Mouse (Mus musculus) heart, embryonic 10.5 days (tissue): Measurements from ENCODE around the gene Jazf1. TPM values are rescaled to one million over a fixed set of nuclear protein-coding genes. Genes with fewer than 3 reads are reported as not detected.

Experiments
- DNase-seq: peaks from one replicate; pipeline ENCODE4 v3.0.0-alpha.2; 2017; ENCODE audit warnings: low spot score
- H3K27ac ChIP-seq: fragments of 300-500 bp; sonication (generic); 2 replicates; pipeline ENCODE4 v1.5.1; 2016; ENCODE audit warnings: mild to moderate bottlenecking
- H3K27me3 ChIP-seq: fragments of 300-500 bp; sonication (generic); 2 replicates; pipeline ENCODE4 v1.6.1; 2016; ENCODE audit warnings: mild to moderate bottlenecking; ENCODE audit not compliant: poor library complexity, insufficient read depth, severe bottlenecking
- H3K36me3 ChIP-seq: fragments of 300-500 bp; sonication (generic); 2 replicates; pipeline ENCODE4 v1.6.1; 2016; ENCODE audit warnings: mild to moderate bottlenecking, moderate library complexity
- H3K4me1 ChIP-seq: fragments of 300-500 bp; sonication (generic); 2 replicates; pipeline ENCODE4 v1.6.1; 2016; ENCODE audit warnings: mild to moderate bottlenecking
- H3K4me3 ChIP-seq: fragments of 300-500 bp; sonication (generic); 2 replicates; pipeline ENCODE4 v1.5.1; 2016; ENCODE audit warnings: mild to moderate bottlenecking, moderate library complexity
- H3K9me3 ChIP-seq: fragments of 300-500 bp; sonication (generic); 2 replicates; pipeline ENCODE4 v1.6.1; 2016; ENCODE audit warnings: mild to moderate bottlenecking, moderate library complexity
- WGBS: fragments of 180-500 bp; shearing (Covaris S2); methylation state at CpG from one replicate; pipeline ENCODE4 v1.1.7; 2016; 5-methylcytosine and 5-hydroxymethylcytosine counted together
- polyA plus RNA-seq: library from polyadenylated mRNA; unstranded; fragments of >200 nt; fragmentation: Nextera tagmentation; extraction: Ambion mirVana; gene quantifications from 2 replicates; pipeline ENCODE4 v1.2.1, GENCODE M21; 2016

Jazf1 gene
- 6.4 and 9.4 TPM in 2 replicates for polyA plus RNA-seq

DNA sequence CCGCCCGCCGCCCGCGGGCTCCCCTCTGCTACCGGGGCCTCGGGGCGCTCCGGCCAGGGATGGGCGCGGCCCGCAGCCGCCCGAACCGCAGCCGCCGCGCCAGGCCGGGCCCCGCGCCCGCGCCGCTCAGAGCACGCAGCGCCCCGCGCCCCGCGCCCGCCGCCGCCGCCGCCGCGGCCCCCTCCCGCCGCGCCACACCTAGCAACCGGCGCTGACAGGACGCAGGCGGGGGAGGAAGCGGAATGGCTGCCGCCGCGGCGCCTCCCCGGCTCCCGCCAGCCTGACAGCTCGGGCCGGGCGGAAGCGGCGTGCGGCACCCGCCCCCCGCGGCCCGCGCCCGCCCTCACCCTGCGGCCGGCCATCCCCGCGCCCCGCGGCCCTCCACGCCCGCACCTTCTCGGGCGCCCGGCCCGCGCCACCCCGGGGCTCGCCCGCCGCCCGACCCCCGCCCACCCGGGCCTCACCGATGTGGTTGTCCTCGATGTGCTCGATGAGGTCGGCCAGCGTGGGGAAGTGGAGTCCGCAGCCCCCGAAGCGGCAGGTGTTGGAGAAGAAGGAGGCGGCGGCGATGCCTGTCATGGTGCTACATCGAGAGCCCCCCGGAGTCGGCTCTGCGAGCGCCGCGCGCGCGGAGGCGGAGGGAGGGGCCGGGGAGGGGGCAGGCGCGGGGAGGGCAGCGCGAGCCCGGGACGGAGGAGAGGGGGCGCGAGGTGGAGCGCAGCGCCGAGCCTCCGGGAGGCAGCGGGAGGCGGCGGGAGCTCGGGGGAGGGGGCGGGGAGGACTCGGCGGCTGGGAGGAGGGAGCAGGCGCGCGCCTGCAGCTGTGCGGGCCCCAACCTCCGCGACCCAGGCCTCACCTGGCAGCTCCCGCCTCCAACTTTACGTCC is at the start of gene Jazf1:
Jazf1 (minus strand) TSS at position 643 of the 886 bp plus-strand sequence.
- no peaks in the 10 kb centered on the region for H3K36me3 ChIP-seq
- WGBS = 8% methylated on average over 123 of the region's 133 CpGs
- no peak for DNase-seq
- H3K27ac ChIP-seq = peak within 1 kb of the TSS; percentile 91
- H3K27me3 ChIP-seq = peaks cover 52% of the 10 kb centered on the region
- H3K4me1 ChIP-seq = peaks cover 25% of the 10 kb centered on the region
- no peaks in the 10 kb centered on the region for H3K9me3 ChIP-seq
- peak within 1 kb of the TSS; percentile 92 for H3K4me3 ChIP-seq

DNA sequence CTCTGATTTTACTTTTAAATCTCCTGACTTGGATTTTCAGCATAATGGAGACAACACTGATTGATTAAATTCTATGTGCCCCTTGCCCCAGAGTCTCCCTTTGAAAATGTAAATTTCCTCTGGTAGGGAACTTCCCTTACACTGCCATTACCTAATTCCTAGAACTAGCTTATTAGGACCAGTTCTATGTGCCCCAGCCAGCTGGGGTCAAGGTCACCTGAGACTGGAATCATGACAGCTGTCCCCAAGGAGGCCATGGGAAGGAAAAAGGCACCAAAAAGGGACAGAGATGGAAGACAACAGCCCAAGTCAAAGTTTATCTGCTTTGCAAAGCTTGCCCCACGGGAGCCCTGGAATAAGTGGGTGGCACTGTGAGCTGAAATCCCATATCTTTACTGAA is 49.4 kb upstream of the Jazf1 start:
- WGBS = 26% methylated on average over 1 of the region's 1 CpGs
- peaks cover 4% of the 10 kb centered on the region; the same call in 1 of the 2 replicates for H3K4me1 ChIP-seq

DNA sequence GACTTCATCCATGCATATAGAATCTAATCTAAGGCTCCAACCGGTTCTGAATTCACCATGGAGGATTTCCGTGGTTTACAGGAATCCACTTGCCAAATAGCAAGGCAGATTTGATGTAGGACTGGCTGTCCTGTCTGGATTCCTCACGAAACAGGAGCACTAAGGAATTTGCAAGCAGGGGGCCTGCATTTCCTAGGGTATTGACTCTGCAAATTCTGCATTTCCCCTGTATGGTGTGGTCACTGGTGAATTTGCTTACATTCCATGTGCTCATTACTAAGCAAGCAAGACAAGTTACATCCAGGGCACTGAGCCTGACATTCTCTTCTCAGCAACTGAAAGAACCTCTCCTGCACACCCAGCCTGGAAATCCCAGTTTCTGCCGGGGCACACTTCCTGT is 18.4 kb upstream of the Jazf1 start:
- no peak for DNase-seq
- no peaks in the 10 kb centered on the region for H3K4me1 ChIP-seq
- WGBS = 46% methylated on average over 4 of the region's 4 CpGs
- H3K36me3 ChIP-seq = no peaks in the 10 kb centered on the region
- H3K4me3 ChIP-seq = no peak overlapping the region
- no peaks in the 10 kb centered on the region for H3K27me3 ChIP-seq
- no peak overlapping the region for H3K27ac ChIP-seq
- no peaks in the 10 kb centered on the region for H3K9me3 ChIP-seq

More for the DNA sequence above, 49.4 kb upstream of the Jazf1 start:
- Histone ChIP-seq H3K27ac (peak overlapping the region; percentile 29; the same call in 1 of the 2 replicates), H3K36me3 (no peaks in the 10 kb centered on the region), H3K4me3 (no peak overlapping the region), H3K27me3 (no peaks in the 10 kb centered on the region), H3K9me3 (no peaks in the 10 kb centered on the region)
- no peak for DNase-seq

DNA sequence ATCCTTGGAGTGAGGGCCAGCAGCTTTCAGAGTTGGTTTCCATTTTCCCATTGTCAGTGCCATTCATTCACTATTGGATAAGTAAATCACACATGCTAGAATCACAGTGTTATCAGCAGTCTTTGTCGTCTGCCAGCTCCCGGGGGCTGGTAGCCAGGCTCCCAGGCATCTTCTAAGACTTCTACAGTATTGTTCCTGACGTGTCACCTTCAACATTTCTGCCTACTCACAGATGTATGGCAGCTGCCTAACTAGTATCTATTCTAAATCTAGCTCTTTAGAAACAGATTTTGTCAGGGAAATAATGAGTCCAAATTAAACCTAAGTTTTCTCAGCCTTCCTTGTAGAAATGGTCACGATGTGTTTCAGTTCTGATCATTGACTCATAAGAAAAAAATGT is 12.8 kb upstream of the Jazf1 start:
- 49% methylated on average over 4 of the region's 4 CpGs for WGBS
- no peak for DNase-seq
- Histone ChIP-seq H3K36me3 (no peaks in the 10 kb centered on the region), H3K4me1 (no peaks in the 10 kb centered on the region), H3K27ac (no peak overlapping the region), H3K27me3 (0 out of 2 replicates have a peak, but pooled peaks cover 3% of the 10 kb centered on the region), H3K4me3 (no peak overlapping the region), H3K9me3 (no peaks in the 10 kb centered on the region)

DNA sequence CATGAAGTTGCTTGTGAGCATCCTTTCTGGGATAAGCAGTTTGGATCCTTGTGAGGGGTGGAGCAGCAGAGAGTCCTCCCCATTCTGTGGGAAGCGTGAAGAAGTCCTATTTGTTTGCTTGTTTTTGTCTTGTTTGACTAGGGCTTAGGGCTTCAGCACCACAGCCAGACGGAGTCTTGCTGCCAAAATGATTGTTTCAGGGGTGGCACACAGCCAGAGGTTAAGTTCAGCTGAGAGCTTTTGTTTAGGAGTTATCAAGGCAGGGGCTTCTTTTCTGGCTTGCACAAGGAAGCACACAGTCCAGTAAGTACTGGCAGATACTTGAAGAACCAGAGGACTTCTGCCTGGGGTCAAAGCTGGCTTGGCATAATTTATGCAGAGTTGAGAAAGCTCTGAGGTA is 10.2 kb upstream of the Jazf1 start:
- Histone ChIP-seq H3K27me3 (0 out of 2 replicates have a peak, but pooled peaks cover 3% of the 10 kb centered on the region), H3K36me3 (no peaks in the 10 kb centered on the region), H3K4me3 (no peak overlapping the region), H3K4me1 (no peaks in the 10 kb centered on the region), H3K9me3 (no peaks in the 10 kb centered on the region), H3K27ac (no peak overlapping the region)
- no peak for DNase-seq
- WGBS = 37% methylated on average over 2 of the region's 2 CpGs

DNA sequence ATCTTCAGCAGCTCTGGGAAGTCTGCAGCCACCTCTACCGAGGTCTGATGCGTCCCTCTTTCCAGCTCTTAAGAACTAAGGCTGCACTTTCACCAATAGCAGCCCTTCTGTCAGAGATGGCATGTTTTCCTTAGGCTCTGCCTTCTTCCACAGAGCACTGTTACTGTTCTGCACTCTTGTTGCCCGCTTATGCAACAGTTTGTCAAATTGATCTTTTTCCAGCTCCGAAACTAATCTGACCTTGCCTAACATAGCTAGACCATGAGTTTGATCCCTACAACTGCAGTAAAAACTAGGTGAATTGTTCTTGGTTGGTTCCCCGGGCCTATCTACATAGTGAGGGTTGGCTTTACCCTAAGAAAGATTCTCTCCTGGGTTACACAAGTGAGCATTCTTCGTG is 3.3 kb upstream of the Jazf1 start:
- peaks cover 34% of the 10 kb centered on the region for H3K27me3 ChIP-seq
- no peaks in the 10 kb centered on the region for H3K9me3 ChIP-seq
- H3K27ac ChIP-seq = no peak overlapping the region
- H3K4me3 ChIP-seq = no peak overlapping the region
- peaks cover 25% of the 10 kb centered on the region for H3K4me1 ChIP-seq
- 80% methylated on average over 6 of the region's 6 CpGs for WGBS
- no peaks in the 10 kb centered on the region for H3K36me3 ChIP-seq
- no peak for DNase-seq

DNA sequence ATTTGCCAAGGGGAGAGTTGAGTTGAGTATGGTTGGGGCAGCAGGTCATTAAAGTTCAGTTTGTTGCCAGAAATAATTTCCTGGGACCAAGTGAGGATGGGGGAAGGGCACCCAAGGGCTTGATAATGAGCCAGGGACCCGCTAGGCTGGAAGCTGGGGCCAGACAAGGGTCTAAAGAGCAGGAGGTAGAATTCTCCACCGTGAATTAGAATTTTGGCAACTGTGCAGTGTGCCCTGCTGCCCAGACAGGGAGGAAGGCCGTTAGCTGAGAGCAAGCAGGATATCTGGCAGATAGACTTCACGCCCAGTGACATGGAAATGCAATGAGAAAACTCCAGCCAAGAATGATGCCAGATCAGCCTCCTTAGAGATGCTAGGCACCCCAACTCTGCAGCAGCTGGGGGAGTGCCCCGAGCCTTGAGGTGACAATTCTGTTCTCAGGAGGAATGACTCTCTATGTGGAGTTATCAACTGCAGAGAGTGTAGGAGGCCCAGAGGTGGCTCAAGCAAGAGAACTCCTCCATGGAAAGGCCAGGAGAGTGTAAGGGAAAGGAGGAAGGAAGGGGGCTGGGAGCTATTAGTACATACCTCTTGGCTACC is 1.6 kb upstream of the Jazf1 start:
- H3K4me1 ChIP-seq = peaks cover 25% of the 10 kb centered on the region
- WGBS = 21% methylated on average over 5 of the region's 5 CpGs
- DNase-seq = no peak
- peaks cover 42% of the 10 kb centered on the region for H3K27me3 ChIP-seq
- H3K4me3 ChIP-seq = no peak overlapping the region; the same call in 1 of the 2 replicates
- no peaks in the 10 kb centered on the region for H3K9me3 ChIP-seq
- no peaks in the 10 kb centered on the region for H3K36me3 ChIP-seq
- no peak overlapping the region for H3K27ac ChIP-seq

DNA sequence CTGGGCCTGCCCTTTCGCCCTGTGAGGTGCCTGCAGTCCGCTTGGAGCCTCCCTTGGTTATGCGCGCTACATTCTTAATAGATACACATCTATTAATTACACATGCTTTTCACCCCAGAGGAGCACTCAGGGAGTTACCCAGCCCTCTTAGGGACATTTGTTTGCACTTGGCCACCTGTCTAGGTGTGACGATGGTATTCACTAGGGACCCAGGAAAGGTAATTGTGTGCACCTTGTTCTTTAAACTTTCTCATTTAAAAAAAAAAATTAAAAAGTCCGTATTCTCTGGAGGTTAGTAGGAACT is 396 bp upstream of the Jazf1 start:
- H3K27me3 ChIP-seq = peaks cover 49% of the 10 kb centered on the region
- H3K4me3 ChIP-seq = peak overlapping the region; percentile 92
- peaks cover 25% of the 10 kb centered on the region for H3K4me1 ChIP-seq
- H3K9me3 ChIP-seq = no peaks in the 10 kb centered on the region
- 4% methylated on average over 6 of the region's 6 CpGs for WGBS
- no peak for DNase-seq
- no peaks in the 10 kb centered on the region for H3K36me3 ChIP-seq
- peak overlapping the region; percentile 91 for H3K27ac ChIP-seq

DNA sequence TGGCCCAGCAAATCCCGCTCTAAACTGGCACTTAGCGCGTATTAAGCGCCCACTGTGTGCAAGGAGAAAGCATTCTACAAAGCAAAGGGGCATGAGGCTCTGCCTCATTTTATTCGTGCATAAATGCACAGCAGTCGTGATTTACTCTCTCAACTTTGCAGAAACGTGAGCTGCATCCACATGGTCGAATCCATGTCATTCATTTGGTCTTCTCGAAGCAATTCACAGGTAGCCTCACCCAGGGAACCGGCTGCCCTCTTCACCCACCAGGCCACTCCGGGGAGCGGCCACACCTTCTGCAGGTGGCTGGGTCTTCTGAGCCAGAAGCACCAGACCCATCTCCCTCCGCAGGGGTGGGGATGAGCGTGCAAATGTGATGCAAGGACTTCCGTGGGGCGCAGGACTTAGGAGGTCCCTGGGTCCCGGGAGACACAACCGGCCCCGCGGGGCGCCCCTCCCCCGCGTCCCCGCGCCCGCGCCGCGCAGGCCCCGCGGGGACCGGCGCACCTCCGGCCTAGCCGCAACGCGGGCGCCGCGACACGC is 914 bp downstream of the Jazf1 start:
- Histone ChIP-seq H3K27me3 (peaks cover 52% of the 10 kb centered on the region), H3K27ac (peak overlapping the region; percentile 91), H3K36me3 (no peaks in the 10 kb centered on the region), H3K9me3 (no peaks in the 10 kb centered on the region), H3K4me1 (peaks cover 25% of the 10 kb centered on the region), H3K4me3 (peak overlapping the region; percentile 92)
- no peak for DNase-seq
- 8% methylated on average over 41 of the region's 41 CpGs for WGBS

DNA sequence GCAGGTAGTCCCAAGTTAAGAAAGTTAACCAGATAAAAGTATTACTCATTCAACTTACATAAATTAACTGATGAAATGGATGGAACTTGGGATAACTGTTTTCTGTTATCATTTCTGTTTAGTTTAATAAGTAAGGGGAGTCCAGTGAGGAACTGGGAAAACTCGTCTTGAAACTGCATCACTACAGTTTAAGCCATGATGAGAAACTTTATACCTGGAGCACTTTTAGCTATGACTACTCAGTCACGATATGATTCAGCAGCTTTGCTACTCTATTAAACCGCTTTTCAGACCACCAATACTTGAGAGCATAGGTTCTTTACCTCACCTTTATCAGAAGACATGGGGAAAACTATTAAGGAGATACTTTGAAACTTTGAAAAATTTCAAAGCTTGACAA is 1.5 kb downstream of the Jazf1 start:
- WGBS = 68% methylated on average over 3 of the region's 3 CpGs
- Histone ChIP-seq H3K4me3 (peak overlapping the region; percentile 92), H3K36me3 (no peaks in the 10 kb centered on the region), H3K27ac (no peak overlapping the region), H3K9me3 (no peaks in the 10 kb centered on the region), H3K4me1 (peaks cover 28% of the 10 kb centered on the region), H3K27me3 (peaks cover 46% of the 10 kb centered on the region)
- no peak for DNase-seq

DNA sequence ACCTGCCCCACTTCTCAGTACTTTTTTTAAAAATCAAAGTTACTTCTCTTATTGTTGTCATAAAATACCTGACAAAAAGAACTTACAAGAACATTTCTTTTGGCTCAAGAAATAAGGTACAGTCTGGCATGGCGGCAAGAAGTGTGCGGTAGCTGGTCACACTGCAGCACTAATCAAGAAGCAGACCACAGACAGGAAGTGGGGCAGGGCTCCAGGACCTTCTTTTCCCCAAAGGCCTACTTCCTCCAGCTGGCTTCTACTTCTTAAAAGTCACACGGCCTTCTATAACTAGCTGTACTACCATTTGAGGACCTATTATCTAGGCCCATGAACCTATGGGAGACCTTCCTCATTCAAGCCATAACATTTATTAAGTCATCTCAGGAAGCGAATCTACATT is 4.4 kb downstream of the Jazf1 start:
- no peaks in the 10 kb centered on the region for H3K9me3 ChIP-seq
- no peak for DNase-seq
- no peak overlapping the region for H3K27ac ChIP-seq
- H3K4me1 ChIP-seq = peaks cover 19% of the 10 kb centered on the region
- no peaks in the 10 kb centered on the region for H3K36me3 ChIP-seq
- 84% methylated on average over 4 of the region's 4 CpGs for WGBS
- H3K4me3 ChIP-seq = no peak overlapping the region
- peaks cover 50% of the 10 kb centered on the region for H3K27me3 ChIP-seq

DNA sequence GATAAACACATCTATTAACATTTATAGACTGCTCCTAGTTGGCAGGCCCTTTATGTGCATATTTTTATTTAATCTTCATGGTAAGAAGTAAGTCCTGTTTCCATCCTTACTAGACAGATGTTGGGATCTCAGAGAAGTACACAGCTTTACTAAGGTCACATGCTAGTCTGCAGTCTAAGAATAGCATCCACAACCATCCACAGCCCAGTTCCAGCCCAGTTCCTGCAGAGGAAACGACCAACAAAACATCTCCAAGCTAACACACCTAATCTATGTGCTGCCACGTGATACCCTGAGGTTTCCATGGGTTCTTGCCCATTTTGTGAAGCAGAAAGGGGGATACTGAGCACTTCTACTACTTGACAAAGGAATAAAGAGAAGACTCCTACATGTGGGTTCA is 13.5 kb downstream of the Jazf1 start:
- H3K9me3 ChIP-seq = no peaks in the 10 kb centered on the region
- 20% methylated on average over 2 of the region's 2 CpGs for WGBS
- DNase-seq = no peak

DNA sequence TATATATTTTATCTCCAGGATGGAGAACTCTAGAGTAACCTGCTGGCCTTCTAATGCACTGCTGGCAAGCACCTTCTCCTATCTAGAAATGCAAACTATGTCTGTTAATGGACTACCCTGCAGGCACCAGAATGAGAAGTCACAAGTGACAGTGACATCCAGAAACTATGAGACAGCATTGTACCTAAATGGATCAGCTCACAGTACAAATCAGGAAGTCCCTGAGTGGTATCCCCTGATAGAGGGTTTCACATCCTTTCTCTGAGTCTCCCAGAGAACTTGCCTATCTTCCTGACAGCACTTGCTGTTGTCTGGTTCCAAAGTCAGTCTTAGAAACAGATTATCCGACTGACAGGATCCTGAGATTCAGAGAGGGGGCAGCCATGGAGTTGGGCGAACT is 22.9 kb downstream of the Jazf1 start:
- H3K27ac ChIP-seq = no peak overlapping the region
- no peak overlapping the region for H3K4me3 ChIP-seq
- no peaks in the 10 kb centered on the region for H3K27me3 ChIP-seq
- H3K9me3 ChIP-seq = no peaks in the 10 kb centered on the region
- WGBS = 63% methylated on average over 2 of the region's 2 CpGs
- no peak for DNase-seq
- peaks cover 8% of the 10 kb centered on the region; the same call in 1 of the 2 replicates for H3K4me1 ChIP-seq
- H3K36me3 ChIP-seq = no peaks in the 10 kb centered on the region

More for the DNA sequence above, 13.5 kb downstream of the Jazf1 start:
- Histone ChIP-seq H3K36me3 (no peaks in the 10 kb centered on the region), H3K4me3 (no peak overlapping the region), H3K27me3 (peaks cover 4% of the 10 kb centered on the region; the same call in 1 of the 2 replicates), H3K4me1 (peaks cover 10% of the 10 kb centered on the region; the same call in 1 of the 2 replicates), H3K27ac (no peak overlapping the region)
